Mouse (Mus musculus) bone marrow macrophage, adult 2 months (primary cell): ENCODE measurements around the gene Olfr608.

Experiments used
- CTCF ChIP-seq: IDR thresholded peaks from 2 replicates; pipeline ENCODE4 v1.5.1; 2012; ENCODE audit warnings: low read depth, mild to moderate bottlenecking, low read length, moderate library complexity
- POLR2A ChIP-seq: IDR thresholded peaks from 2 replicates; pipeline ENCODE4 v1.6.1; 2012; ENCODE audit warnings: mild to moderate bottlenecking, low read depth, low read length, borderline replicate concordance

- no peak for TF ChIP-seq CTCF
- TF ChIP-seq POLR2A = no peak
Measured at GRCm38 (mm10) chr7:103460590-103460989, 9.1 kb upstream of the Olfr608 start.
